Mouse (Mus musculus): ENCODE data around the gene Tmem163.

Tmem163 gene

DNA sequence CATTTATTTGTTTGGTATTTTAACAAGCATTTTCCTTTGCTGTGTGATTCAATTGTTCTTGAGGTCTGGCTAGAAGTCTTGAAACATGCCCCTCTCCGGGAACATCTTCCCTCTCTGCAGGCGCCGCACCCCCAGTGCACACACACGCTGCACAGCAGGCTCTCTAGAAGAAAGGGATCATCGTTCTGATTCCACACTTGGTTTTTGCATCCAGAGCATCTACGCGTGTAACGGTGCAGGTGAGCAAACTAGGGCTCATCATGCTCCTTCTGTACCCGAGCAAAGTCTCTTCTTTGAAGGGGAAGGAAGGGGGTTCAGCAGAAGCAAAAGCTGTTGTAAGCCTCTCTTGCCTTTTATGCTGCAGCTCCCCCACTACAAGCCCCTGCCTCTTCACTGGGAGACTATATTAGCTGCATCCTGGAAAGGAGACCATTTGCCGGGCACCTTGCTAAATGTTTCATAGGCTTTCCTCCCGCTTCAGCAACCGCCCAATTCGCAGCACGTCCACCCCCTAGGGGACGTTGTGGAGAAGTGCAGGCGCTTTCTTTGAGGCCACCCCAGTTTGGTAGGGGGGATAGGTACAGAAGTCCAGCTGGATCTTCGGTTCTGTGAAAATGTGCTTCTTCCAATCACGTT lies at the start of gene Tmem163:
TSS of gene Tmem163 (minus strand) at position 51 of the 636 bp plus-strand sequence.
- DNase-seq: peak; percentile 80

DNA sequence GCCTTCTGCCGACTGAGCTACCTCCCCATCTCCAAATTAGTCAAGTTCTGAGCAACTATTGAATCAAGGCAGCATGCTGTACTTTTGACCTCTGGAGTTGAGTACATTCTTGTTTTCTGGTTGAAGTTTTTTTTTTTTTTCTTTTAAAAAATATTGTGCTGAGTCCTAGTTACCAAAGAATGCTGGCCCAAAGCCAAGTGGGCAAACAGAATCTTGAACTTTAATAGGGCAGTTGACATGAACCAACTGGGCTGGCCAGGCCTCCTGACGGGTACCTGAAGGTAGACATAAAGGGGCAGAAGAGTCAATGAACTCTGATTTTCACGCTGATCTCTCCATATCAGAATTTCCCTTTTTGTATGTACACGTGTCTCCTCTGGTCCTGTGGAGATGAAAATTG lies 49.7 kb upstream of the Tmem163 start, which contains the start of gene Acmsd:
TSS of gene Acmsd (plus strand) at position 318 of the 400 bp plus-strand sequence.
- DNase-seq: no peak

DNA sequence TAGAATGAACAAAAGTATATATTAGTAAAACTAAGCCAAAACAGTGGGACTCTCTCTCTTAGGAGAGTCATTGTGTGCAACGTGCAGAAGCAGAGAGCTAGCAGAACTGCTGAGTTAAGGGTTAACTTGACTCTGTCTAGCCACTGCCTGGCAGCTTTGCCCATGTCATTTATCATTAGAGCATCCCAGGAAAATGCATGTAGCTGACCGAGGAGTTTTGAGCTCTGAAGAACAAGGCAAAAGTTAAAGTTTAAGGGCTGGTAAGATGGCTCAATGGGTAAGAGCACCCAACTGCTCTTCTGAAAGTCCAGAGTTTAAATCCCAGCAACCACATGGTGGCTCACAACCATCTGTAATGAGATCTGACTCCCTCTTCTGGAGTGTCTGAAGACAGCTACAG lies 44.2 kb upstream of the Tmem163 start:
- DNase-seq: no peak

DNA sequence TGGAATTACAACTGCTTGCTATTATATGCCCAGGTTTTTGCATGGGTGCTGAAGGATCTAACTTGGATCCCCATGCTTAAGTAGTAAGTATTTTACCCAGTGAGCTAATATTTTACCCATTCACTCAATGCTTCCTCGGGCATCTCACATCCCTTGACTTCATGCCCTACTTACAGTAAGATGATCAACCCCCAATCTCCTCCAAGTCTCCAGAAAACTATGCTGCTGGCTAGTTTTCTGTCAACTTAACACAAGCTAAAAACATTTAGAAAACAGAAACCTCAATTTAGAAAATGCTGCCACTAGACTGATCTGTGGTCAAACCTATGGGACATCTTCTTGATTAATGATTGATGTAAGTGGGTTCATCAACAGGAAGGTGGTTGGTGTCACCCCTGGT lies 38.9 kb upstream of the Tmem163 start:
- no peak for DNase-seq

DNA sequence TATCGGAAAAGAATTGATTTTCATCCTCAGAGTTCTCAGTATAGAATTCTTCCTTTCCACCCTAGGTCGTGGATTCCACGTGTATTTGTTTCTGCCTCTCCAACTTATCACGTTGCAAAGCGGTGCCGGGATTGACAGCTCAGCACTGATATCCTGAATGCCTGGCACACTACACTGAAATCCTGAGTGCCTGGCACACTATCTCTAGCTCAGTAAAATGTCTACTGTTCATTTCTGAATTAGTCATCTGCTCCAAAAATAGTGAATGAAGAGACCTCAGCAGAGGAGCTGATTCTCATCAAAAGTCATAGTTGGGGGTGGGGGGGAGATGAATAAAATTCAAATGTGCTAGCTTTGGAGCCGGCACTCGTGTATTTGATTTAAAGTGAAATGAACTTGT lies 37.1 kb upstream of the Tmem163 start:
- no peak for DNase-seq

DNA sequence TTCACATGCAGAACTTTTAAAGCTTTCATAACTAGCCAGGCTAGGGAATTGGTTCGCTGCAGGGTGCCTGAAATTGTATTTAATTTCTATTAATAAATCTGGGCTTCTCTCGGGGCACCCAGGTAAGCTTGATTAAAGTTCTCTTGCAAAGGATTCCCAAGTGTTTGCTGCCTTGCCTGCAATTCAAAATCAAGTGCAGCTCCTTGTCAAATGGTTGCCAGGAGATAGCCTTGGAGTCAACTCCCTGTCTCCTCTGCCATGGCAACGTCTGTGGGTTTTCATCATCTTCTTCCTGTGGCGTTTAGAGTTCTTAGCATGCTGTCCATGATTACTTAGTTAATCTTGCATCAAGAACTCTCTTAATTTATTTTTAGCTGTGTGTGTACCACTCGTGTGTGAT lies 26.9 kb upstream of the Tmem163 start:
- no peak for DNase-seq

DNA sequence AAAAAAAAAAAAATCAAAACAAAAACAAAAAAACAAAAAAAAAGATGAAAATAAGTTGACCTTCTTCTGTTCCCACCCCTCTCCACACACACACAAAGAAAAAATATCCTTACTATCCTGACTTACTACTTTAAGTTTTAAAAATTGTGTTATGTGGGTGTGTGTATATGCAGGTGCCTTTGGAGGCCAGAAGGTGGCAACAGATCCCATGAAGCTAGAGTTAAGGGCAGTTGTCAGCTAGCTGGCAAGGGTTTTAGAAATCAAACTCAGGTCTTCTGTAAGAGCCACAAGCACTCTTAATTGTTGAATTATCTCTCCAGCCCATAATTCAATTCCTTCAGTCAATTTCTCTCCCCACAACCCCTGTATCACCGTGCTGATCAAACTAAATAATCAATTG lies 22.8 kb upstream of the Tmem163 start:
- no peak for DNase-seq

DNA sequence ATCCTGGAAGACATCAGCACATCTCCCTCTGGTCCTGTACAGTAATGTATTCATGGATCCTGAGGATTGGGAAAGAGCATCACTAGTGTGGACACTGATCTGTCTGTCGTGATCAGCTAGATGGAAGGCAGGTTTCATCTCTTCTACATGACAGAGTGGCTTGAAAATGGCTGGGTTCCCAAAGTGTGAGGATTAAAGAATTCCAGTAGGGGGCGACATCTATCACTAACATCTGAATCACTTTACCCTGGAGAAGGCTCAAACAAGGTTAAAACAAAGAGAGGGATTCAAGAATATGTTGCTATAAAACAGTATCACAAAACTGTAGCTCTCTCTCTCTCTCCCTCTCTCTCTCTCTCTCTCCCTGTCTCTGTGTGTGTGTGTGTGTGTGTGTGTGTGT lies 17.2 kb upstream of the Tmem163 start:
- DNase-seq: peak; percentile 23

DNA sequence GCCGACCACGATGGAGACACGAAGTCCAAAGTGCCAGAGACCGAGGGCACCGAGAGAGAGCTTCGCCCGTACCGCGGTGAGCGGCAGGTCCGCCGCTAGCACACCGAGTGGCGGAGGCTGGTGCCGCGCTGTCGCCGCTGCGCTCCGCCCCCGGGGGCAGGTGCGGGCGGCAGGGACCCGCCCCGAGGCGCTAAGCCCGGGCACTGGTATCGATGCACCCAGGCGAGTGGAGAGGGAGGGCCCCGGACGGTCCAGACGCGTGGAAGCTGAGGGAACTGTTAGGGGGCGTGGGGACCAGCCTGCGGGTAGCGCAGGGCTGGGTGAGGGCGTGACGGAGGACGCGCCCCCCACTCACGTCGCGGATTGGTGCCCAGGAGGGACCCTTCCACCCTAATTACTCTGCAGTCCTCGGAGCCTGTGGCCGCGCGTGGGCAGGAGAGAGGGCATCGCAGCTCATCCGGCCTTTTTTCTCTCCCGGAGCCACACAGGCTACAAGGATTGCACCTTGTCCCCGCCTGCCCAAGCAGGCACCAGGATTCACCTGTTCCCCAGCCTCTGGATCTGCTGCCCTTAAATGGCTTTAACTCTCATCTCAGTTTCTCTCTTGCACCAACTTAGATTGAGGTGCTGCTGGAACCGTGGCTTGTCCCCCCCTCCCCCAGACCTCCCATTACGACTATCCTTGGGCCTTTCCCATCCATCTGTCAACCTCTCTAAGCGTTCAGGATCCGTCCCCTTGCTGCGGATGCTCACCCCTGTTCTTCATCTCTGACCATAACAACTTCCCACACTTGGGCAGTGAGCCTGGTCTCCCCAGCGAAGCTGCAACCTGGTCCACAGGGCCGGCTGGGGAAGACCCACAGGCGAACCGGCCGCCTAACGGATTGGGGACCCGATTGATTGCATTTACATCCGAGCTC lies 1.4 kb downstream of the Tmem163 start:
- DNase-seq: peak; percentile 81

DNA sequence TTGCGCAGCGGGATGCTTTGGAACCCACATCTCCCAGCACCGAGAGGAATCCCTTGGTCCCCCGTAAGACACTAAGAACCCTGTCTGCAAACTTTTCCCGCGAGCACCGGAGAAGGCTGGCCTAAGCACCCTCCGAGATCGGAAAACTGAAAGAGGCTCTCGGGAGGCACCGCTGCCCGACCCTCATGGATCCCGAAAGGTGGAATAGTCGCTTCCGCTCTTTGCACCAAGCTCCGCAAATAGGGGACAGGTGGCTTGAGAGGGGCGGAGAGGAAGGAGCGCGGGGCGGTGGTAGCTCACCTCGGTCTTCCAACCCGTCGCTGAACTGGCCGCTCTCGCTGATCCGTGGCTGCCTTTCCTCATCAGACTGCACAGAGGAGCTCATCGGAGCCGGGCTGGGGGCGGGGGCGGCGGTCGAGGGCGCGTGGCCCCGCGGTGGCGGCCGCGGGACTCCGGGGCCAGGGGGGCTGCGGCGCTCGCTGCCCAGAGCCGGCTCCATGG lies 2.2 kb downstream of the Tmem163 start:
- DNase-seq: peak; percentile 68

DNA sequence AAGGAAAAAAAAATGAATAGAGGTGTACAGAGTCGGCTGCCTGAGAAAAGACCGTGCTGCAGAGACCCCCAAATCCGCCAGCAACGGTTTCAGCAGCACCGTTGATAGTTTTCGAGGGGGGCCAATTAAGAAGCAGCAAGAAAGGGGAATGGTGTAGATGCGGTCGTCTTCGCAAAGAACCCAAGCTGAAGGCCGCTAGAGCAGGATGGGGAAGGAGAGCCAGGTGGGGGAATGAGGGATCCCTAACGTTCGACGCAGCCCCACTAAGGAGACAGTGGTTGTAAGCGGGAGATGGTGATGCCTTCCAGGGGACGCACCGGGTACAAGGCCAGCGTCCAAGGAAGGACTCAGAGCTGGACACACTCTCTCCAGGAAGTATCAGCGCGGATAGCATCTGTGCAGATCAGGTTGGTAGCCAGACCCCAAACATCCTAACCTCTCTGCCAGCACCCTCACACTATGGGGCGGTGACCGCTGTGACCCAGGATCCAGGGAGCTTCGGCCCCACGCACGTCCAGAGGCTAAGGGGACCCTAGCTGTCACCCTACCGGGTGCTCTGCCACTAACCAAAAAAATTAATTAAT lies 2.7 kb downstream of the Tmem163 start:
- DNase-seq: peak; percentile 65

DNA sequence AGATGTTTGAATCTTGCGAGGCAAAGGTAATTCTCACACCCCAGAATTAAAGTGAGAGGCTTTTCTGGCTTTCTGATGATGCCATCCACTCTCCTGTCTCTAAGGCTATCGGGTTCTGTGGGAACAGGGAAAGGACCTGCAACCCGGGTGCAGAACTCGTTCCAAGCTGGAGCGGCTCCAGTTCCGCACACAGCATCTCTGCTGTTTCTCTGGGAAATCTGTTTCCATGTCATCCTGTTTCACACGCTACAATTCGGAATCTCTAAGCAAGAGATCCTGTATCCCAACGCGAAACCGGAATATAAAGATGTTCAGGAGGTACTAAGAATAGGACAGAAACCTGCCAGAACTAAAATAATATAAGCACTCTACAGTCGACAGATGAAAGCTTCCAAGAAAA lies 3.2 kb downstream of the Tmem163 start:
- peak; percentile 89 for DNase-seq

DNA sequence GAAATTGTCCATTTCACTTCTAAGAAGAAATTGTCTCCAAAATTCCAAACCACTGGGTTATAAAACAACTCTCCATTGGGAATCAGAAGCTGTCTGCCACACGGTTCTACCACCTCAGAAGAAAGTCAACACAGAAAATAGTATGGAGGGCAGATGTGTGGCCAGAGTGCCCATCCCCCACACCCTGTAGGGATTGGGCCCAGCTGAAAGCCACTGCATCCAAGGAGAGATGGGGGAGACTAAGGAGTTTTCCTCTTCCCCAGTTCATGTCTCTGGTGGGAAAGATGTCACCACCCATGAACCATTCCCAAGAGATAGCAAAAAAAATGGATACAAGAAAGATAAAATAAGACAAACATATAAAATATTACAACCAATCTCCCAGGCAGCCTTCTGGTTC lies 4.1 kb downstream of the Tmem163 start:
- DNase-seq: peak; percentile 51

DNA sequence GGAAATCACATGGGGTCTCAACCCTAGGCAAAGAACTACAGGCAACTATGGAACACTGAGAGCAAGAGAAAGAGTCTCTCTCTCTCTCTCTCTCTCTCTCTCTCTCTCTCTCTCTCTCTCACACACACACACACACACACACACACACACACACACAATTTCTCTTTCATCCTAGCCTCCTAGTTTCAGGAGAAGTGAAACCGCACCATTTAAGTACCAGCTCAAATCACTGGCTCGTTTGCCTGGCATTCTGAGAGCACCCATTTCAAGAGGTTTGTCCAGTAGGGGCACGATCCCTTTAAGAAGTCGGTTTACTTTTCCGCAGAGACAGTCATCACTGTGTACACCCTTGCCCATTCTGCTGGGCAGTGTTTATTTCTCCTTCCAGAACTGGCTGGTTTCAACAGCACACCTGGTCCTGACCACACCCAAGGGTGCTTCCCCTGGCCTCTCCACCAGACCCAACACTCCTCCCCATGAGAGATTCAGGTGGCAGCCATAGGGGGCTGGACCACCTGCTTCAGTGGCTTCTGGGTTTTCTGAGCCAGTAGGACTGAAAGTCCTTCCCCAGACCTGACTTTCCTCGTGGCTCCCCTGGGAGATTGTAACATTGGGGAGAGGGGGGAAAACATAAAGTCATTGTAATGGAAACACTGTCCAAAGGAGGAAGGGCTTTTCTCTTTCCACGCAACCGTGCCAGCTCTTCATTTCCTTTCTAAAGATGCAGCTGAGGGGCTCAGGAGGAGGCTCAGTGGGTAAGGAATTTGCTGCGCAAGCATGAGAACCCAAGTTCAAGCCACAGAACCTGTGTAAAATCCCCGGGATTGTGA lies 5.9 kb downstream of the Tmem163 start:
- DNase-seq: peak; percentile 26

DNA sequence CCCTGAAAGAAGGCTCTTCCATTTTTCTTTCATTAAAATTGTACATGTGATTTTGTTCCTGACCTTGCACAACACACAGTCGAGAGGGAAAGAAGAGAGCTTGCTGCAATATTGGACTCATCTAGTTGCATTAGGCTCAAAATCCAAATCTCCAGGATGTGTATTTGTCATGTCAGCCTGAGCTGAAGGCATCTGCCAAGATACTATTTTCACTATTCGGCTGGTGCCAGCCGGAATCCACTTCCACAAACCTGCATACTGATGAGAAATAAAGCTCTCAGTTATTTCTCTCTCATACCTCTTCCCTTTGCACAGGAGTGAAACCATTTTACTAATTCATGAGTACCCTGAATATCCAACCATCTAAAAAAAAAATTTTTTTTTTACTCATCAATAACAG lies 11.2 kb downstream of the Tmem163 start:
- DNase-seq: peak; percentile 70

DNA sequence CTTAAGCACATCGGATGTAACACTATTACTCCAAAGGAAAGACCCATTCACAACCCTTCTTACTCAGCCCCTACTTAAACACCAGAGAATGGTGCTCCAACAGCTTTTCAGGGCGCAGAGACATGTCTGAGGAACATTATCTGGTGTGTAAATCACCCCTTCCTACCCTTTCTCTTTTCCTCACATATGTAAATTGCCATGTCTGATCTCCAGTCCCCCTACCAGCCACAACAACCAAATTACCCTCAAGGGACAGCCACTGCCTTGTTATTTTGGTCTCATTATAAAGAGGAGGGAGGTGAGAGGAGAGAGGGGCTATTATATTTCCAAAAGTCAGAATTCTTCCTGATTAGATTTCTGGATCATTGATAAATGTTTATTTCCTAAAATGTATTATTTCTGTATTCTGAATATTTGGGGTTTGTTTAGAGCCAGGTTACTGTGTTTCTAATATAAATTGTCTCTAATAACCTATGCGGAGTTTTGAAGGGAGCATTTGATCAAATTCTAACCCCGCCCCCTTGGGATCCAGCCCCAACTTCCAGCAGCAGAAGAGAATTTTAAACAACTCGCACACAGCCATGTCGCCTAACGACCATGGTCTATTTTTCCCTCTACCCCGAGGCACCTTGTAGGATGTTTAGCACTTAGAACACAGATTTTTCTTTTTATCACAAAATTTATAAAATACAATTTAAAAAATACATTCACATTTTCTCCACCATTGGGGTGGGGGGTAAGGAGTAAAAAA lies 12.1 kb downstream of the Tmem163 start:
- no peak for DNase-seq

DNA sequence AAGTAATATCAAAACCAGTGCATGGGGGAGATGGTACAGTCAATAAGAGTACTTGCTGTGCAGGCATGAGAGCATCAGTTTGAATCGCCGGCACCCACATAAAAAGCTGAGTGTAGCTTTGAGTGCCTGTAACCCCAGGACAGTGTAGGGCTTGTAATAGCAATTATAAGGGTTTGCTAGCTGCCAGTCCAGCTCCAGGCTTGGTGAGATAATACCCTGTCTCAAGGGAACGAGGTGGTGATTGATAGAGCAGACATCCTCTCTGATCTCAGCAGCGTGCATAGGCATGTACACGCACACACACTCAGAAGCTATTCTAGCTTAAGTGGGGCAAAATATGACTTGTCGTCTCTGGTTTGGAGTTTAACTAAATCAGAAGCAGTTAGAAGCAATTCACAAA lies 13.1 kb downstream of the Tmem163 start:
- DNase-seq: no peak

DNA sequence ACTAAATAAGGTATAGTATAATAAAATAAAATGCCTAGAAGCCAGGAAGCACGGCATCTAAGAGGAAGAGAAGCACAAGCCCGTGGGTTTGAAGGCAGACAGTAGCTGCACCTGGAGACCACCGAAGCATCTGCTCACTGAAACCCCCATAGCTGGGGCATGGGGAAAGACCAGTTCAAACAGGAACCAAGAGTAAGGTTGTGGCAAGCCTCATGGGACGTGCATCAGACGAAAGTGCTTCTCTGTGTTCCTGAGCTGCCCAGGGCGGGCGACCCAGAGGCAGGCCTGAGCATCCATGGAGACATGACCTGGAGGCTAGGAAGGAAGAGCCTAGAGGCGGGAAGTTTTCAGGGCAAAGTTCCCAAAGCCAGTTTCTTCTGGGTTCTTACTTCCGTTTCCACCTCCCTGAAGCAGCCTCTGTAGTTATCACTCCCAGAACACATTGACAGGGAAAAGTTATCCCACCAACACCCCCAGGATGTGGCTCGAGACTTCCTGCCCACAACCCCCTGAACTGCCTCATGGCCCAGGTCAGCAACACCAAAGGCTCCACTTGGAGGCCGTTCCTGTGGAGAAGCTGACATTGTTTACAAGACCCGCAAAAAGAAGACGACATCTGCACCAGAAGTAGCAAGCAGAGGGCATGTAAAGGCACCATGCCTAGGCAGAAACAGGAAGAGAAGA lies 16.8 kb downstream of the Tmem163 start:
- no peak for DNase-seq

DNA sequence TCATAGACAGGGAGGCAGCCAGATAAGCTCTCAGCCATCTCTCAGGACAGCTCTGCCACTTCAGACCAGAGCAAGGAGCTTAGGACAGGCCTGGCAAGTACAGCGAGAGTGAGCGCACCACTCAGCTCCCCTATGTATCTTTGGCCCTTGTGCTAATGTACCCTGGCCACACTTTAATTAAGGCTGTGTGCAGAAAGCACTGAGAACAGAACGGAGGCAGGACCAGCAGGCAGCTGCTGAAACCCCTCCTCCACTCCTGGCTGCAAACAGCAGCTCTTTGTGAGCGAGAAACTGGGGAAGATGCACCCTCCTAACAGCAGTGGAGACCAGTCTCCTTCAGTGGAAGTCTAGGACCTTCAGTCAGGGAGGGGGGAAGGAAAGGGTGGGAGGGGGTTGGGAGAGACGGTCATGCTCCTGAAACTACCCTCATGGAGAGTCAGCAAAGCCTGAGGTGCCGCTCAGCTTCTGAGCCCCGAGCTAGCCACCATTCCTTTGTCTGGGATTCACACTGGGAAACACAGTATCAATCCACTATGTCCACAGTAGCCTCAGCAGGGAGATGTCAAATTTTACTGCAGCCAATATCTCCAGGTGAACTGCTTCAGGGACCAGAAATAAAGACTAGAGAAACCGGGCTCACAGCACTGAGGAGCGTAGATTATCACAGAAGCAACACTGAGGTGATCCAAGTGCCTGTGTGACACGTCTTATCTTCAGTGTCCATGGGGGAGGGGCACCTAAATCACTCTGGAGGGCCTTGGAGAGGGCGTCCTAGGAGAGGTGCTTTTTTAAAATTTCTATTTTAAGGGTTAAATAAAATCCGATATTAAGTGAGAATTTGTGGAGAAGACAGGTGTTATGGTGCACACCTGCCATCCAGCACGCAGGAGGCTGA lies 18.0 kb downstream of the Tmem163 start:
- no peak for DNase-seq

DNA sequence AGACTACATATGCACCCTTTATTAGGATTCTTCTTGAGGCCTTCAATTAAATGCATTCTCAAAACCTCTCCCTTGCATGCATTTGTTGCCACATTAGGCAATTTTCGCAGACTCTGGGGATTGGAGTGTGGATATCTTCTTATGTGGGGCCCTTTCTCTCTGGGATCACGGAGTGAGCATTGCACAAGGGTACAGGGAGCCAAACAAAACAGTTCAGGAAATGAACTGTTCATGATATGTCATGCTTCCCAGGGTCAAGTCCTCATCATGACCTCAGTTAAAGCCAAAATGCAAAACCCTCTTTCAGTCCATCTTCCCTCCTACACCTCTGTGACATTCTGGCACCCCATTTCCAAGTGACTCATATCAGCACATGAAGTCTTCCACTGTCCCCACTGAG lies 27.8 kb downstream of the Tmem163 start:
- no peak for DNase-seq

Data from cerebellum, adult 9-10 months (tissue).